Mouse (Mus musculus): Measurements from ENCODE around the gene Cercam. TPM values are rescaled to one million over a fixed set of nuclear protein-coding genes. Genes with fewer than 3 reads are reported as not detected.

Gene Cercam
- polyA plus RNA-seq, 1 experiment = 9.9 TPM

GRCm38 (mm10) chr2:29844115-29844514 is 24.8 kb upstream of the Cercam start:
- Histone ChIP-seq H3K4me1 (replicated peaks; ENCODE audit: control insufficient read depth, insufficient read depth, low read length) (peaks cover 8% of the 10 kb centered on the region), H3K36me3 (ENCODE audit: control insufficient read depth, insufficient read depth, low read length) (peaks cover 17% of the 10 kb centered on the region)
- TF ChIP-seq POLR2A (IDR thresholded peaks at IDR 0.05; ENCODE audit: control insufficient read depth, extremely low read depth, insufficient read depth, low read length, poor library complexity) = no peak
- TF ChIP-seq CTCF (IDR thresholded peaks at IDR 0.05; ENCODE audit: borderline replicate concordance, control insufficient read depth, extremely low read depth, insufficient read depth, low read length, poor library complexity) = no peak

DNA sequence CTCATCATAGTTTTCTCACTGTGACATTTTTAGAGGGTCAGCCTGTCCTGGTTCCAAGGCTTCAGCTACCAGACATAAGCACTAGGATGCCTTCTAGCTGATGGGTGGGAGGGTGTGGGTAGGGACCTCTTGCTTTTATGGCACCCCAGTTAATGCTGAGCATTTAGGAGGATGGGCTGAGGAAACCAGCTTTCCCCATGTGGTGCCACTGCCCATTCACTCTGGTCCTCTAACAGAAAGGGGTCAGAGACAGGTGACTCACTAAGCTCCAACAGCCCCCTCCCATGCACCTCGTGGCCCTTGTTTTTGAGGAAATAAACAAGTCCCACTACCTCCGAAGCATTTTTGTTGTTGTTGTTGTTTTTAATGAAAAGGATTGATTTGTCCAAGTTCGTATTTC is 24.3 kb upstream of the Cercam start:
- H3K27ac ChIP-seq (ENCODE audit: control insufficient read depth, insufficient read depth, low read length) = no peak overlapping the region
- no peak overlapping the region for H3K4me3 ChIP-seq (ENCODE audit: control insufficient read depth, insufficient read depth, low read length)
- DNase-seq = no peak
- peaks cover 13% of the 10 kb centered on the region for H3K4me1 ChIP-seq (replicated peaks; ENCODE audit: control insufficient read depth, insufficient read depth, low read length)
- WGBS = 96% methylated on average over 3 of the region's 3 CpGs
- no peaks in the 10 kb centered on the region for H3K27me3 ChIP-seq (ENCODE audit: control insufficient read depth, insufficient read depth, low read length)
- no peak for TF ChIP-seq CTCF (IDR thresholded peaks at IDR 0.05; ENCODE audit: borderline replicate concordance, control insufficient read depth, extremely low read depth, insufficient read depth, low read length, poor library complexity)
- no peak for TF ChIP-seq POLR2A (IDR thresholded peaks at IDR 0.05; ENCODE audit: control insufficient read depth, extremely low read depth, insufficient read depth, low read length, poor library complexity)
- peaks cover 15% of the 10 kb centered on the region for H3K36me3 ChIP-seq (ENCODE audit: control insufficient read depth, insufficient read depth, low read length)

More at GRCm38 (mm10) chr2:29844115-29844514, 24.8 kb upstream of the Cercam start:
- no peak overlapping the region for H3K4me3 ChIP-seq (ENCODE audit: control insufficient read depth, insufficient read depth, low read length)
- no peak overlapping the region for H3K27ac ChIP-seq (ENCODE audit: control insufficient read depth, insufficient read depth, low read length)
- 99% methylated on average over 2 of the region's 2 CpGs for WGBS
- DNase-seq = no peak
- H3K27me3 ChIP-seq (ENCODE audit: control insufficient read depth, insufficient read depth, low read length) = no peaks in the 10 kb centered on the region

DNA sequence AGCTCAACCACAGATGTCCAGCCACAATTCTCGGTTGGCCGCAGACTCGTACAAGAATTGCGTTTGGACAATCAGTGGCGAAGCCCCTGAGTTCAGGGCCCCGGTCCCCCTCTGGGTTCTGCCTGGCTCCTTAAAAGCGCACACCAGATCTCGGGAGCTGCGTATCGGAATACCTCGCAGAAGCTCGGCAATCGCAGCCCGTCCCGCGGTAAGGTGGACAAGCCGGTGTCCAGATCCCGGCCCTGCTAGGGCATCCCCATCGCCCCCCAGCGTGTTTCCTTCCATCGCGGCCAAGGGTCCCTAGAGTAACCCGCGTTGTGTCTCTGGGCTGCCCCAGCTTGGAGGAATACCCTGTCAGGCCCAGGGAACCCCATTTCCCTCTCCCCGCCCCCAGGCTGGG is 23.3 kb upstream of the Cercam start:
- Histone ChIP-seq H3K27ac (ENCODE audit: control insufficient read depth, insufficient read depth, low read length) (no peak overlapping the region), H3K36me3 (ENCODE audit: control insufficient read depth, insufficient read depth, low read length) (peaks cover 15% of the 10 kb centered on the region), H3K4me3 (ENCODE audit: control insufficient read depth, insufficient read depth, low read length) (no peak overlapping the region), H3K4me1 (replicated peaks; ENCODE audit: control insufficient read depth, insufficient read depth, low read length) (peaks cover 21% of the 10 kb centered on the region), H3K27me3 (ENCODE audit: control insufficient read depth, insufficient read depth, low read length) (no peaks in the 10 kb centered on the region)
- TF ChIP-seq CTCF (IDR thresholded peaks at IDR 0.05; ENCODE audit: borderline replicate concordance, control insufficient read depth, extremely low read depth, insufficient read depth, low read length, poor library complexity) (no peak), POLR2A (IDR thresholded peaks at IDR 0.05; ENCODE audit: control insufficient read depth, extremely low read depth, insufficient read depth, low read length, poor library complexity) (no peak)
- DNase-seq = no peak
- WGBS = 92% methylated on average over 25 of the region's 25 CpGs

- Histone ChIP-seq H3K4me3 (ENCODE audit: control insufficient read depth, insufficient read depth, low read length) (no peak overlapping the region), H3K27me3 (ENCODE audit: control insufficient read depth, insufficient read depth, low read length) (no peaks in the 10 kb centered on the region), H3K27ac (ENCODE audit: control insufficient read depth, insufficient read depth, low read length) (no peak overlapping the region), H3K36me3 (ENCODE audit: control insufficient read depth, insufficient read depth, low read length) (peaks cover 14% of the 10 kb centered on the region), H3K4me1 (replicated peaks; ENCODE audit: control insufficient read depth, insufficient read depth, low read length) (peaks cover 21% of the 10 kb centered on the region)
- TF ChIP-seq CTCF (IDR thresholded peaks at IDR 0.05; ENCODE audit: borderline replicate concordance, control insufficient read depth, extremely low read depth, insufficient read depth, low read length, poor library complexity) (no peak), POLR2A (IDR thresholded peaks at IDR 0.05; ENCODE audit: control insufficient read depth, extremely low read depth, insufficient read depth, low read length, poor library complexity) (no peak)
- 82% methylated on average over 47 of the region's 47 CpGs for WGBS
- DNase-seq = no peak
Observed at GRCm38 (mm10) chr2:29846061-29846853, 22.7 kb upstream of the Cercam start.

DNA sequence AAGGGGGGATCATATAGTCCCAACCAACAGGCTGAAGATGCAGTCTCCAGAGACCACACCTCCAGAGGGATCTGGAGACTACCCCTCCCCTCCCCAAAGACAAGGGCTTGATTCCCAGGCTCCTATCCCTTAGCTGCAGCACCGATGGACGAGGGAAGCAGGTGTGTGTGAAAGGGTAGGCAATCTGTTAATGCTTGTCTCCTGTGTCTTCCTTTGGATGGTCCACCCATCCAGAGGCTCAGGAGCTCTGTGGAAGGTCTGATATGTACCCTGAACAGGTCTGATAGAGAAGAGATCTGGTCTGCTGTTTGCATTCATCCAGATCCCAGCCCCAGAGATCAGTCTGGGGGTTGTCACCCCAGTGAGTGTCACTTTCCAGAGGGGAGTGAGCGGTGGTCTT is 22.1 kb upstream of the Cercam start:
- DNase-seq = no peak
- no peak overlapping the region for H3K4me3 ChIP-seq (ENCODE audit: control insufficient read depth, insufficient read depth, low read length)
- H3K4me1 ChIP-seq (replicated peaks; ENCODE audit: control insufficient read depth, insufficient read depth, low read length) = peaks cover 21% of the 10 kb centered on the region
- no peak for TF ChIP-seq CTCF (IDR thresholded peaks at IDR 0.05; ENCODE audit: borderline replicate concordance, control insufficient read depth, extremely low read depth, insufficient read depth, low read length, poor library complexity)
- peaks cover 10% of the 10 kb centered on the region for H3K36me3 ChIP-seq (ENCODE audit: control insufficient read depth, insufficient read depth, low read length)
- WGBS = 84% methylated on average over 3 of the region's 3 CpGs
- H3K27me3 ChIP-seq (ENCODE audit: control insufficient read depth, insufficient read depth, low read length) = no peaks in the 10 kb centered on the region
- H3K27ac ChIP-seq (ENCODE audit: control insufficient read depth, insufficient read depth, low read length) = no peak overlapping the region

GRCm38 (mm10) chr2:29849041-29849440 is 19.9 kb upstream of the Cercam start:
- Histone ChIP-seq H3K27me3 (ENCODE audit: control insufficient read depth, insufficient read depth, low read length) (no peaks in the 10 kb centered on the region), H3K4me3 (ENCODE audit: control insufficient read depth, insufficient read depth, low read length) (no peak overlapping the region), H3K4me1 (replicated peaks; ENCODE audit: control insufficient read depth, insufficient read depth, low read length) (peaks cover 21% of the 10 kb centered on the region), H3K36me3 (ENCODE audit: control insufficient read depth, insufficient read depth, low read length) (peaks cover 6% of the 10 kb centered on the region), H3K27ac (ENCODE audit: control insufficient read depth, insufficient read depth, low read length) (no peak overlapping the region)
- DNase-seq = no peak
- TF ChIP-seq POLR2A (IDR thresholded peaks at IDR 0.05; ENCODE audit: control insufficient read depth, extremely low read depth, insufficient read depth, low read length, poor library complexity) (no peak), CTCF (IDR thresholded peaks at IDR 0.05; ENCODE audit: borderline replicate concordance, control insufficient read depth, extremely low read depth, insufficient read depth, low read length, poor library complexity) (no peak)
- 45% methylated on average over 8 of the region's 8 CpGs for WGBS
